Mouse (Mus musculus): ENCODE data around the gene Ly6c1.
"Not testable (repeated sequence)": the region's sequence is repeated elsewhere in the genome, so short reads cannot be mapped to it uniquely, and the experiment has no call there.

The Ly6c1 gene

DNA sequence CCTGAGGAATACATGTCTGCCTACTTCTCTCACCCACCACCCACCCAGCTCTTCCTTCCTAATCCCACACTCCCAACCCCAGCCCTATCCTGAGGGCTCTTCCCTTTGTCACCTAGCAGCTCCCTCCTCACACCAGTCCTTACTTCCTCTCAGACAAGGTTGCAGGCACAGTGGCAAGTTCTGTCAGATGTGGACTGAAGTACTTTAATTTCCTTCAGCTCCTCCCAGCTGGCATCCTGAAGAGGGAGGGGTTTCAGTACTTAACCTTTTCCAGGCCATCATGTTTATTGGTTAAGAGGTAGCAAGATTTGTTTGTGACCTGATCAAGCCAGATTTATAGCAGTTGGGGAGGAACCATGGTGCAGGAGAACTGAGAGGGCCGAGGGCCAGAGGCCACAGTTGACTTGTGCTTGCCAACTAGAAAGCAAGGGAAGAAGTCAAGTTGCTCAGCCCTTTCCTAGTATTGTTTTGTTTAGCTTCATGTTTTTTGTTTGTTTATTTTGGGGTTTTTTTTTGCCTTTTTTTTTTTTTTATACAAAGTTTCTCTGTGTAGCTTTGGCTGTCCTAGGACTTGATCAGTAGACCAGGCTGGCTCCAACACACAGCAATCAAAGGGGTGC lies at the start of gene Ly6c1:
Gene Ly6c1, minus strand, starts transcription at position 189 of the 620 bp plus-strand sequence.
- not testable (repeated sequence) for DNase-seq (ENCODE audit: extremely low spot score, low read depth, low spot score)

DNA sequence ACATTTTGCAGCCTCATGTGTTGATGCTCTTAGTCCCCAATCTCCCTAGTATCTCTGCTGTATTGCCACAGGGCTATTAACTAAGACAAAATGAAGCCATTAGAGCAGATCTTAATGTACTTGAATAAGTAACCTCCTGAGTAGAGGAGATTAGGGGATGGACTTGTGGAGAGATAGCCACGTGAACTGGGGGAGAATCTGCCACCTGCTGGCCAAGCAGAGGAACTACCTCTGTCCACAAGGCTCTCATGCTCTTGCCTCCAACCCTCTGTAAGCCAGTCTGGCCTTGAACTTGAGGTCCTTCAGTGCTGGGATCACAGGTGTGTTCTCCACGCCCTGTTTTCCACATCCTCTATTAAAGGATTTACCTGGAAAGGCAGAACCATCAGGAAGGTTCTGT lies 39.4 kb upstream of the Ly6c1 start:
- DNase-seq (ENCODE audit: extremely low spot score, low read depth, low spot score): not testable (repeated sequence)

- no peak for DNase-seq (ENCODE audit: extremely low spot score, low read depth, low spot score)
Measured at GRCm38 (mm10) chr15:75069965-75070364, 21.3 kb upstream of the Ly6c1 start.

- DNase-seq (ENCODE audit: extremely low spot score, low read depth, low spot score): not testable (repeated sequence)
Measured at GRCm38 (mm10) chr15:75062030-75062574, 13.5 kb upstream of the Ly6c1 start.

- no peak for DNase-seq (ENCODE audit: extremely low spot score, low read depth, low spot score)
Measured at GRCm38 (mm10) chr15:75060505-75060904, 11.9 kb upstream of the Ly6c1 start.

GRCm38 (mm10) chr15:75055985-75056384 lies 7.4 kb upstream of the Ly6c1 start:
- DNase-seq (ENCODE audit: extremely low spot score, low read depth, low spot score): no peak

DNA sequence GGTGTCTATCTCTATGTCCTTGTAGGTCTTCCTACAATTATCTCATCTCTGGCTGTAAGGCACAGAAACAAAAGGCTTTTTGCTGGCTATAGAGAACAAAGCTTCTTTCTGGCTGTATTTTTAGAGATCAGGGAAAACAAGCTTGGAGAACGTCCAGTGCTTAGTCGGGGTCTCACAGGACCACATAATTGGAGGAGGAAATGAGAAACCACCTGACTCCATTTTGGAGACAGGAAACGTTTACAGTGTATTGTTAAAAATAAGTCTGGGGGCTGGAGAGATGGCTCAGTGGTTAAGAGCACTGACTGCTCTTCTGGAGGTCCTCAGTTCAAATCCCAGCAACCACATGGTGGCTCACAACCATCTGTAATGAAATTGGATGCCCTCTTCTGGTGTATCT lies 6.8 kb upstream of the Ly6c1 start:
- not testable (repeated sequence) for DNase-seq (ENCODE audit: extremely low spot score, low read depth, low spot score)

DNA sequence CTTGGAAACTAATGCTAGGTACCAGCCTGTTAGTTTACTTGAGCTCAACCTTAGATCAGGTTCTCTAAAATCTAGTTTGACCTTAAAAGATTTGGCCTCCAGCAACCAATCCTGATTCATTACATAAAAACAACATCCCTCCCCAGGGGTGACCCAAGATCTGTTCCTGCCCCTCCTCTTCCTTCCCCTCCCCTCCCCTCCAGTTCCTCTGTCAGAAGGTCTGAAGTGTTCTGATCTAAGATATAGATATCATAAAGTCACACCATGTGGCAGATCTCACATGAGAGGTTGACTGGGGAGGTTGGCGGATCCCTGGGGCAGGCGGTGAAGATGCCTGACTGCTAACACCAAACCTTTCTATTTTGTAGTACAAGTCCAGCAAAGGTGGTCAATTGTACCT lies 3.8 kb upstream of the Ly6c1 start:
- not testable (repeated sequence) for DNase-seq (ENCODE audit: extremely low spot score, low read depth, low spot score)

- not testable (repeated sequence) for DNase-seq (ENCODE audit: extremely low spot score, low read depth, low spot score)
Measured at GRCm38 (mm10) chr15:75051141-75051540, 2.5 kb upstream of the Ly6c1 start.

DNA sequence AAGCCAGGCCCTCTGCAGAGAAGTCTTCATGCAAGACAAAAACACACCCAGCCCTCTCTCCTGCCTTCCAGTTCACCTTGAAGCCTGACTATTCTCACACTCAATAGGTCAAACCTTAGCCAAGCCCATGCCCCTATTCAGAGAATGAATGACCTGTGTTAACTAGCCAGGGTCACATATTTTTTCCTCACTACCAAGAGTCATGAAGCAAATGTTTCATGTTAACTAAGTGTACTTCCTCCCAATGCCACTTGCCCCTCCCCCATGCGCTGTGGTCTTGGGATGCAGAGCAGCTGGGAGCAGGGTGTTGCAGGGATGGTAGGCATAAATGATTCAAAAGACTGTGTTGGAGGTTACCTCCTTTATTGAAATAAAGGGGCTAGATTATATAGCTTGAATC lies 2.0 kb upstream of the Ly6c1 start:
- DNase-seq (ENCODE audit: extremely low spot score, low read depth, low spot score): not testable (repeated sequence)

GRCm38 (mm10) chr15:75049811-75050210 lies 1.2 kb upstream of the Ly6c1 start:
- not testable (repeated sequence) for DNase-seq (ENCODE audit: extremely low spot score, low read depth, low spot score)

DNA sequence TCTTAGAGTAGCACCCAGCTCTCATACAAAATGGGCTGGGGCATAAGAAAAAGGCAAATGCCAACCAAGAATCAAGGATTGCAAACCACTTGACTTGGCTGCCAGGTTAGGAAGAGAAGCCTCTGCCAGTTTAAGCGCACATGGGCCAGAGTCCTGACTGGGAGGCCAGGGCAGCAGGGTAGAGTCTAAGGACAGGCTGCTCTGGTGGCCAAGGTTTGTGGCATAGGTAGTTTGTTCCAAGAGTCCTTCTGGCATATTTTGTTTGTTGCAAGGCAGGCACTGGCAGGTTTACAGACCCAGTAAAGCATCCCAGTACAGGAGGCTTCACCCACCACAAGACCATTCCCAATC lies 685 bp downstream of the Ly6c1 start:
- not testable (repeated sequence) for DNase-seq (ENCODE audit: extremely low spot score, low read depth, low spot score)

DNA sequence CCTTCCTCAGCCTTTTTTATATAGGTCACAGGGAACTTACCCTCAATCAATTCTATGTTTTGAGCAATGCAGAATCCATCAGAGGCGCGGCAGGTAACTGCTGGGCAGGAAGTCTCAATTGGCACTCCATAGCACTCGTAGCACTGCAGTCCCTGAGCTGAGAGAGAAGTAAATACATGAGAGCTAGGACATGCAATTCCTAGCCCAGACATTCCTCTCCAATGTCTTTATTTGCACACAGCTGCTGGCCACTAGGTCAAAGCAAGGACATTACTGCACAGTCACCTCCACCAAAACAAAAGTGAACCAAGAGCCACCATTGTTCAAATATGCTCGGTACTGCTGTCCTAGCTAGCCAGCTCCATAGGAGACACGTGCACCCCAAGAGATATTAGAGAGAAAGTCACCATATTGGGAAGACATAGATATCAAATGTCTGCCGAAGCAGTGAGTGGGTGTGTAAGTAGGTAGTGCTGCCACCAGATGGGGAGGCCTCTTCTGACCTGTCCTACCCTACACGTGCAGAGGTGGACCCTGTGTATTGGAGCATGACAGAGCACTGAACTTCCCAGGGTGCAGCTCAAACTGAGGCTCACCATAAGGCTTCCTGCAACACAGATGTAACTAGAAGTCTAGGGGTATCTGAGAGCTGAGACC lies 1.2 kb downstream of the Ly6c1 start:
- DNase-seq (ENCODE audit: extremely low spot score, low read depth, low spot score): not testable (repeated sequence)

- DNase-seq (ENCODE audit: extremely low spot score, low read depth, low spot score): not testable (repeated sequence)
Measured at GRCm38 (mm10) chr15:75045501-75045900, 3.1 kb downstream of the Ly6c1 start.

- not testable (repeated sequence) for DNase-seq (ENCODE audit: extremely low spot score, low read depth, low spot score)
Measured at GRCm38 (mm10) chr15:75021020-75021759, 27.4 kb downstream of the Ly6c1 start.

- DNase-seq (ENCODE audit: extremely low spot score, low read depth, low spot score): not testable (repeated sequence)
Measured at GRCm38 (mm10) chr15:75019446-75019845, 29.2 kb downstream of the Ly6c1 start.

Data from hindlimb bud, embryonic 11.5 days (tissue).